Mouse (Mus musculus): ENCODE measurements around the gene Dnajc30. TPM values are rescaled to one million over a fixed set of nuclear protein-coding genes. Genes with fewer than 3 reads are reported as not detected.
A peak's percentile ranks its signal among the peaks of the same experiment; 100 is the strongest.

The Dnajc30 gene
- polyA plus RNA-seq, 1 experiment from 2014 or later = 15.2 TPM

GRCm38 (mm10) chr5:135109976-135110375 lies 46.0 kb downstream of the Dnajc30 start:
- H3K4me2 ChIP-seq = no peak overlapping the region
- 43% methylated on average over 6 of the region's 6 CpGs for WGBS (ENCODE audit: insufficient replicate concordance)

GRCm38 (mm10) chr5:135113782-135114181 lies 49.8 kb downstream of the Dnajc30 start:
- Histone ChIP-seq H3K4me1 (replicated peaks) (peaks cover 8% of the 10 kb centered on the region), H3K27me3 (peaks cover 19% of the 10 kb centered on the region), H3K4me2 (no peak overlapping the region), H3K4me3 (replicated peaks) (no peak overlapping the region), H3K27ac (no peak overlapping the region), H3K9me3 (replicated peaks) (no peaks in the 10 kb centered on the region), H3K36me3 (peaks cover 7% of the 10 kb centered on the region; the same call in 1 of the 2 replicates), H3K9ac (no peak overlapping the region)
- no peak for DNase-seq
- WGBS (ENCODE audit: insufficient replicate concordance) = 77% methylated on average over 12 of the region's 12 CpGs
- ATAC-seq (ENCODE audit: low read depth) = no peak

More at GRCm38 (mm10) chr5:135109976-135110375, 46.0 kb downstream of the Dnajc30 start:
- Histone ChIP-seq H3K27ac (no peak overlapping the region), H3K9me3 (replicated peaks) (no peaks in the 10 kb centered on the region), H3K4me1 (replicated peaks) (peaks cover 16% of the 10 kb centered on the region), H3K27me3 (peaks cover 55% of the 10 kb centered on the region), H3K4me3 (replicated peaks) (no peak overlapping the region), H3K36me3 (0 out of 2 replicates have a peak, but pooled peaks cover 3% of the 10 kb centered on the region), H3K9ac (no peak overlapping the region)
- DNase-seq = no peak
- no peak for ATAC-seq (ENCODE audit: low read depth)

GRCm38 (mm10) chr5:135115241-135115640 lies 51.2 kb downstream of the Dnajc30 start:
- WGBS (ENCODE audit: insufficient replicate concordance) = 54% methylated on average over 8 of the region's 8 CpGs
- no peak for DNase-seq
- H3K9ac ChIP-seq = no peak overlapping the region
- peaks cover 15% of the 10 kb centered on the region for H3K4me1 ChIP-seq (replicated peaks)
- no peak overlapping the region for H3K4me2 ChIP-seq
- H3K27ac ChIP-seq = no peak overlapping the region; the same call in 1 of the 2 replicates
- peaks cover 4% of the 10 kb centered on the region; the same call in 1 of the 2 replicates for H3K27me3 ChIP-seq
- peak; percentile 65 for ATAC-seq (ENCODE audit: low read depth)
- peaks cover 7% of the 10 kb centered on the region; the same call in 1 of the 2 replicates for H3K36me3 ChIP-seq
- no peaks in the 10 kb centered on the region for H3K9me3 ChIP-seq (replicated peaks)
- no peak overlapping the region for H3K4me3 ChIP-seq (replicated peaks)

Other genes starting within 250 kb of the Dnajc30 start
- gene Tmem270, start 157.5 kb upstream of the Dnajc30 start, polyA plus RNA-seq (2015; fragmentation: Nextera tagmentation; extraction: Ambion mirVana) = not detected in 2 replicates
- 246 and 259 TPM in 2 replicates for gene Cldn13, start 148.7 kb upstream of the Dnajc30 start, polyA plus RNA-seq (2015; fragmentation: Nextera tagmentation; extraction: Ambion mirVana)
- 10.6 and 12.2 TPM in 2 replicates for gene Mettl27, start 131.8 kb upstream of the Dnajc30 start, polyA plus RNA-seq (2015; fragmentation: Nextera tagmentation; extraction: Ambion mirVana)
- gene Cldn4, start 117.3 kb upstream of the Dnajc30 start, polyA plus RNA-seq (2015; fragmentation: Nextera tagmentation; extraction: Ambion mirVana) = 0.15 and 0.32 TPM in 2 replicates
- gene Cldn3, start 78.0 kb upstream of the Dnajc30 start, polyA plus RNA-seq (2015; fragmentation: Nextera tagmentation; extraction: Ambion mirVana) = 0.38 and 0.74 TPM in 2 replicates
- gene Abhd11, start 55.0 kb upstream of the Dnajc30 start, polyA plus RNA-seq (2015; fragmentation: Nextera tagmentation; extraction: Ambion mirVana) = 37.0 and 37.3 TPM in 2 replicates
- 1.3 and 1.5 TPM in 2 replicates for gene Stx1a, start 40.7 kb upstream of the Dnajc30 start, polyA plus RNA-seq (2015; fragmentation: Nextera tagmentation; extraction: Ambion mirVana)
- 82.4 and 92.4 TPM in 2 replicates for gene Bud23, start 757 bp downstream of the Dnajc30 start, polyA plus RNA-seq (2015; fragmentation: Nextera tagmentation; extraction: Ambion mirVana)
- 0.25 and 0.47 TPM in 2 replicates for gene Vps37d, start 14.1 kb downstream of the Dnajc30 start, polyA plus RNA-seq (2015; fragmentation: Nextera tagmentation; extraction: Ambion mirVana)
- 8.5 and 9.5 TPM in 2 replicates for gene Mlxipl, start 25.7 kb downstream of the Dnajc30 start, polyA plus RNA-seq (2015; fragmentation: Nextera tagmentation; extraction: Ambion mirVana)
- gene Tbl2, start 85.5 kb downstream of the Dnajc30 start, polyA plus RNA-seq (2015; fragmentation: Nextera tagmentation; extraction: Ambion mirVana) = 13.1 and 13.6 TPM in 2 replicates
- gene Bcl7b, start 104.1 kb downstream of the Dnajc30 start, polyA plus RNA-seq (2015; fragmentation: Nextera tagmentation; extraction: Ambion mirVana) = 34.5 and 41.1 TPM in 2 replicates
- 21.4 and 23.8 TPM in 2 replicates for gene Baz1b, start 123.1 kb downstream of the Dnajc30 start, polyA plus RNA-seq (2015; fragmentation: Nextera tagmentation; extraction: Ambion mirVana)
- 0.43 and 0.59 TPM in 2 replicates for gene Fzd9, start 187.0 kb downstream of the Dnajc30 start, polyA plus RNA-seq (2015; fragmentation: Nextera tagmentation; extraction: Ambion mirVana)

Measured in liver, embryonic 13.5 days (tissue).